In the genomic region with DNA sequence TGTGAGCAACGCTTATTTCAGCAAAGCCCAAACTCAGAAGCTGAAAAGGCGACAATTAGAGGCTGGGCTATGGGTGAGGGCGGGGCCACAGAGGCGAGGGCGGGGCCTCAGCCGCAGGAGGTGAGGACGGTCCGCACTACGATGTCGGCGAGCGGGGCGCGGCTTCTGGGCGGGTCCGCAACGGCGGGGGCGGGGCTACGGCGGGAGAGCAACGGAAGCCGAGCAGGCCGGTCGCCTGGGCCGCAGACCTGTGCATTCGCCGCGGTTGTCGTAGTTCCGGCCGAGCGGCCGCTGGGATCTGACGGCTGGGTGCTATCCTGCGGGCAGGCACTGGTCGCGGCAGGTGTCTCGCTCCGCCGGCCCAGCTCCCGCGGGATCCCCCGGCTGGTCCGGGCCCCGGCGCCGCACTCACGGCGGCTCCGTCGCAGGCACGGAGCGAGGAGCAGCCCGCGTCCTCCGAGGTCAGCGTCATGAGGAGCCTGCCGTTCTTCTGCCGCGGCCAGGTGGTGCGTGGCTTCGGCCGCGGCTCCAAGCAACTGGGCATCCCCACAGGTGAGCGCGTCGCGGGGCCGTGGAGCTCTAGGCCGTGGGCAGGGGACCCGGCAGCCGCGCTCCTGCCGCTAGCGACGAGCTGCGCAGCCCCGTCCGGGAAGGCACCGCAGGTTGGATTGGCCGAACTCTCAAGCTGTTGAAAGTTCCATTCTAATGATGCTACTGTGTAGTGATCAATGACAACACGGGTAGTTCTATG, we compare ENCODE assay signal across 8 mouse cellular contexts. TPM values are rescaled to one million over a fixed set of nuclear protein-coding genes. Genes with fewer than 3 reads are reported as not detected.
DNase-seq lines count a peak whose midpoint lies in the region; ATAC-seq and TF ChIP-seq lines count a peak whose summit lies in the region.

A gene (plus strand): TSS at position 203 of the 751 bp plus-strand sequence.

- H3K9me3 ChIP-seq in hindbrain, postnatal 0 days (ENCODE audit: low read length) = no peaks in the 10 kb centered on the region
- H3K9me3 ChIP-seq in megakaryocyte, embryonic 14.5 days = no peaks in the 10 kb centered on the region

- peak; percentile 97 for ATAC-seq in hindbrain, postnatal 0 days

- peak within 1 kb of the TSS; percentile 100 for H3K4me3 ChIP-seq in gastrocnemius, adult 2 months
- H3K4me3 ChIP-seq in hindbrain, postnatal 0 days (ENCODE audit: low read length) = peak within 1 kb of the TSS; percentile 91
- peak within 1 kb of the TSS; percentile 95 for H3K4me3 ChIP-seq in megakaryocyte, embryonic 14.5 days (replicated peaks)

- TF ChIP-seq CTCF in gastrocnemius, adult 2 months (IDR thresholded peaks at IDR 0.05) = no peak
- TF ChIP-seq CTCF in hindbrain, postnatal 0 days (IDR thresholded peaks at IDR 0.05; ENCODE audit: low read depth) = no peak

- peaks cover 6% of the 10 kb centered on the region; the same call in 1 of the 2 replicates for H3K4me1 ChIP-seq in hindbrain, postnatal 0 days (ENCODE audit: insufficient read depth, low read length)
- peaks cover 42% of the 10 kb centered on the region for H3K4me1 ChIP-seq in megakaryocyte, embryonic 14.5 days

- H3K27ac ChIP-seq in gastrocnemius, adult 2 months = peak within 1 kb of the TSS; percentile 94
- H3K27ac ChIP-seq in hindbrain, postnatal 0 days = peak within 1 kb of the TSS; percentile 81

- DNase-seq in WW6 (ENCODE audit: low read depth, low spot score) = peak; percentile 71
- DNase-seq in cerebellum, postnatal 4 days (ENCODE audit: low spot score in 2 of 2) = peak; percentile 84 to 94
- DNase-seq in gastrocnemius, adult 2 months = peak; percentile 97
- DNase-seq in hindbrain, postnatal 0 days (ENCODE audit: low spot score) = peak; percentile 94
- DNase-seq in left cerebral cortex, adult 8-10 months (ENCODE audit: low spot score in 2 of 2) = peak; percentile 61 to 86
- DNase-seq in right cerebral cortex, postnatal 10 days (ENCODE audit: low spot score in 2 of 2) = peak; percentile 94 to 95
- DNase-seq in urinary bladder, postnatal 25 days (ENCODE audit: low spot score) = peak; percentile 94

- H3K9ac ChIP-seq in hindbrain, postnatal 0 days (replicated peaks; ENCODE audit: low read length) = peak within 1 kb of the TSS; percentile 92

- no peaks in the 10 kb centered on the region for H3K27me3 ChIP-seq in hindbrain, postnatal 0 days (ENCODE audit: insufficient read depth, low read length)
- no peaks in the 10 kb centered on the region for H3K27me3 ChIP-seq in megakaryocyte, embryonic 14.5 days (replicated peaks)

- intact Hi-C loops in gastrocnemius, adult 2 months (cut with DNase I) = no loop called here

- H3K4me2 ChIP-seq in hindbrain, postnatal 0 days (ENCODE audit: low read depth, low read length) = peak within 1 kb of the TSS; percentile 81

- peaks cover 5% of the 10 kb centered on the region; the same call in 1 of the 2 replicates for H3K36me3 ChIP-seq in hindbrain, postnatal 0 days (ENCODE audit: insufficient read depth, low read length)
- H3K36me3 ChIP-seq in megakaryocyte, embryonic 14.5 days (replicated peaks; ENCODE audit: low read length) = peaks cover 35% of the 10 kb centered on the region

- under 1% methylated on average over 77 of the region's 83 CpGs for WGBS in hindbrain, postnatal 0 days

RNA-seq across cellular contexts. Expression of the gene that starts here (rescaled TPM):
- total RNA-seq in gastrocnemius, adult 2 months (2021) = 10 to 100 TPM; 62.3 to 74.5 TPM
- total RNA-seq in hindbrain, postnatal 0 days (2014; rRNA removed) = 60.3 and 61.8 TPM in 2 replicates
- 104 and 106 TPM in 2 replicates for polyA plus RNA-seq in hindbrain, postnatal 0 days (2015; fragmentation: Nextera tagmentation; extraction: Ambion mirVana)
- total RNA-seq in left cerebral cortex, adult 8-10 months (2022) = 10 to 100 TPM; 59.9 to 70.4 (median 61.9) TPM
- 15.5 and 50.4 TPM in 2 replicates for polyA plus RNA-seq in megakaryocyte, embryonic 14.5 days (2012; ENCODE audit: insufficient read depth, low replicate concordance)

Comparison
In these comparisons a context has a peak if more than half of its experiments do, and no peak if none do; other contexts are left out.
1. Peak in every context shown above with its lines: DNase-seq, ATAC-seq, H3K4me3 ChIP-seq and H3K27ac ChIP-seq.